Mouse (Mus musculus) liver, embryonic 14.5 days (tissue): Measurements from ENCODE around the gene Npw. TPM values are rescaled to one million over a fixed set of nuclear protein-coding genes. Genes with fewer than 3 reads are reported as not detected.

ENCODE experiments used
- ATAC-seq: fragments of 200-750 bp; cut with Nextera tagmentation; 2 replicates; pipeline ENCODE4 v1.8.0; 2017; ENCODE audit warnings: moderate number of reproducible peaks, mild to moderate bottlenecking, moderate library complexity; ENCODE audit not compliant: insufficient read depth
- DNase-seq, 3 experiments: peaks; one replicate each; pipeline ENCODE4 v3.0.0-alpha.2; 2012 to 2013; ENCODE audit warnings: low read depth in 3 of 3, low spot score in 3 of 3
- H3K27ac ChIP-seq: fragments of 300-500 bp; sonication (generic); 2 replicates; pipeline ENCODE4 v1.5.1; 2014; ENCODE audit warnings: moderate library complexity, mild to moderate bottlenecking, control low read depth, inconsistent platforms
- H3K27me3 ChIP-seq: fragments of 300-500 bp; sonication (generic); 2 replicates; pipeline ENCODE4 v1.6.1; 2014; ENCODE audit warnings: mild to moderate bottlenecking, low read length, moderate library complexity; ENCODE audit not compliant: control insufficient read depth, insufficient read depth
- H3K36me3 ChIP-seq: fragments of 300-500 bp; sonication (generic); replicated peaks from 2 replicates; pipeline ENCODE4 v1.6.1; 2014; ENCODE audit warnings: low read depth; ENCODE audit not compliant: control insufficient read depth, insufficient read depth
- H3K4me1 ChIP-seq, 2 experiments: fragments of 200-500 bp in 1 of 2; fragments of 300-500 bp in 1 of 2; sonication (generic) in 1 of 2; replicated peaks; 2 replicates each; pipeline ENCODE4 v1.6.1; 2012 to 2014; ENCODE audit warnings: antibody characterized with exemption in 1 of 2, inconsistent platforms in 1 of 2, low read length in 1 of 2; ENCODE audit not compliant: control insufficient read depth in 2 of 2, insufficient read depth in 2 of 2
- H3K4me2 ChIP-seq: fragments of 300-500 bp; sonication (generic); 2 replicates; pipeline ENCODE4 v1.6.1; 2014; ENCODE audit warnings: low read depth, mild to moderate bottlenecking, control low read depth, moderate library complexity
- H3K4me3 ChIP-seq, 2 experiments: fragments of 200-500 bp in 1 of 2; fragments of 300-500 bp in 1 of 2; sonication (generic) in 1 of 2; 2 replicates each; pipeline ENCODE4 v1.5.1; 2012 to 2014; ENCODE audit warnings: low read depth in 2 of 2, low read length in 2 of 2, mild to moderate bottlenecking in 2 of 2, control low read depth in 1 of 2, inconsistent platforms in 1 of 2, moderate library complexity in 1 of 2; ENCODE audit not compliant: insufficient read depth in 1 of 2
- H3K9ac ChIP-seq: fragments of 300-500 bp; sonication (generic); replicated peaks from 2 replicates; pipeline ENCODE4 v1.6.1; 2014; ENCODE audit warnings: mild to moderate bottlenecking, control low read depth, moderate library complexity
- H3K9me3 ChIP-seq: fragments of 300-500 bp; sonication (generic); 2 replicates; pipeline ENCODE4 v1.6.1; 2016; ENCODE audit warnings: low read length, mixed read lengths; ENCODE audit not compliant: control insufficient read depth
- CTCF ChIP-seq: IDR thresholded peaks from 2 replicates; pipeline ENCODE4 v1.5.1; 2016; ENCODE audit warnings: antibody characterized with exemption, low read depth, control low read depth
- EP300 ChIP-seq: IDR thresholded peaks from 2 replicates; pipeline ENCODE4 v1.6.1; 2016; ENCODE audit warnings: antibody characterized with exemption, low read depth
- WGBS: fragments of 180-500 bp; shearing (Covaris S2); extraction: QIAGEN DNeasy Blood & Tissue Kit; methylation state at CpG from one replicate; pipeline ENCODE4 v1.1.7; 2014; ENCODE audit not compliant: insufficient replicate concordance; 5-methylcytosine and 5-hydroxymethylcytosine counted together
- polyA plus RNA-seq, 2 experiments: library from polyadenylated mRNA; depleted of rRNA in 1 of 2; stranded (reverse) in 1 of 2; unstranded in 1 of 2; fragments of >200 nt; fragmentation: Nextera tagmentation in 1 of 2; extraction: Ambion mirVana in 1 of 2; gene quantifications; 2 replicates each; pipeline versions ENCODE4 v1.2.1 to v1.2.3; 2012 to 2014

Npw gene
- polyA plus RNA-seq, 2 experiments: 0.27 TPM; not detected in 1

DNA sequence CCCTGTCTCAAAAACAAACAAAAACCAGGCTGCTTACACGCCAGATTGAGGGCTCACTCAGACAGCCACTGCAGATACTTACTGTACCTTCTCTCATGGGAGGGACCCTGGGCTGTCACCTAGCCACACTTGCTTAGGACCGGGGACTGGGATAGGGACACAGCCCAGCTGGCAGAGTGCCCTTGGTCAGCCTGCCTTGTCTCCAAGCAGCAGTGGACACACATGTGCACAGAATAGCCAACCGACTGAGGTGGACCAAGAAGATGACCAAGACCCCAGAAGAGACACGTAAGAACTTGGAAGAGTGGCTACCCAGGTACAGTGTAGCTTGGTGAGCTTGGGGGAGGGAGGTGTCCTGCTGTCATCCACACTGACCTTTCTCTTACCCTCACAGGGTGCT is 20.0 kb downstream of the Npw start:
- Histone ChIP-seq H3K27me3 (no peaks in the 10 kb centered on the region), H3K9me3 (no peaks in the 10 kb centered on the region), H3K4me2 (no peak overlapping the region), H3K4me3 (no peak overlapping the region), H3K27ac (no peak overlapping the region), H3K36me3 (no peaks in the 10 kb centered on the region), H3K4me1 (peaks cover 0 to 11% of the 10 kb centered on the region in 2 experiments; a peak in 3 of 4 replicates), H3K9ac (no peak overlapping the region)
- ATAC-seq (no peak), DNase-seq (no peak)
- 73% methylated on average over 4 of the region's 4 CpGs for whole genome bisulfite sequencing
- TF ChIP-seq EP300: no peak
- no peak for TF ChIP-seq CTCF

DNA sequence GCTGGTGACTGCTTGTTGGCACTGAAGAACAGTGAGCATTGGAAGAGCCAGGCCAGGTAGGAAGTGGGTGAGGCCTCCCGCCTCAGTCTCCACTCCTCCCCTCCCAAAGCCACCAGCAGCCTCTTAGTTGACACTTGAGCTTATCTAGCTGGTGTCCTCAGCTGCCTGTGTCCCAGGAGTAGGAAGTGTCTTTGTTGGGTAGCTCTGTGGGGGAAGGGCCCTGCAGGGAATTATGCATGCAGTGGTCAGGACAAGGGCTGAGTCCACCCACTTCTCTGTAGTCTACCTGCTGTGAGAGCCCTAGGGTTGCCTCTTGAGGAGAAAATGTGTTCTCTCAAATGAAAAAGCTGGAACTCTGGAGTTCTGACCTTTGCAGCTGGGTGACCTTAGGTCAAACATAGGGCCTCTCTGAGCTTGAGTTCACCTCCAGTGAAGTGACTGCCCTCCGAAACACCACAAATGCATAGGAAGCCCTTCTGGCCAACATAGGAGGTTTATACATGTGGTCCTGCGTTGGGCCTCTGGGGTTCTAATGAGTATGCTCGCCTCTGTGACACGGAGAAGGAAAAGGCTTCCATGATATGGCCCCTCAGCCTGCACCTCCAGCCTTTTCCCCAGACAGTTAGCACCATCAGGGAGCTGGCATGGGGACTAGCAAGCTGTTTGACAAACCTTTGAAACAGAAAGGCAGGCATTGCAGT is 21.3 kb downstream of the Npw start:
- H3K4me1 ChIP-seq: peaks cover under 1 to 15% of the 10 kb centered on the region in 2 experiments
- 47% methylated on average over 5 of the region's 5 CpGs for WGBS
- DNase-seq (no peak), ATAC-seq (no peak)
- no peaks in the 10 kb centered on the region for H3K27me3 ChIP-seq
- TF ChIP-seq CTCF (no peak), EP300 (no peak)
- H3K36me3 ChIP-seq: no peaks in the 10 kb centered on the region
- H3K4me2 ChIP-seq: no peak overlapping the region
- no peaks in the 10 kb centered on the region for H3K9me3 ChIP-seq
- H3K9ac ChIP-seq: no peak overlapping the region
- no peak overlapping the region for H3K4me3 ChIP-seq
- H3K27ac ChIP-seq: no peak overlapping the region

DNA sequence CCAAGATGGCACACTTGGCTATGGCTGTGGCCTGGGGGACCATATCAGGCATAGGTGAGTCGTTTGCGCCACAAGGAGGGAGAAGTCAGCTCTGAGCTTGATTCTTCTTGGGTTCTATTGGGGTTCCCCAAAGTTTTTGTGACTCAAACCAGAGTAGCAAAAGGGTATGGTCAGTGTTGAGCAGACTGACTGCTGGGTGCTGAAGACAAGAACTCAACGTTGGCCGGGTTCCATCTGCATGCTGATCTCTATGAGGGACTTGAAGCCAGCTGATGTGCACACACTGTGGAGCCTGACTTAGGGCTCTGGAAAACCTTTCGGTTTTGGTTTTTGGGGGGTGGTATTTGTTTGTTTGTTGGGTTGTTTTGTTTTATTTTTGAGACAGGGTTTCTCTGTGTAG is 22.6 kb downstream of the Npw start:
- no peak overlapping the region for H3K4me2 ChIP-seq
- TF ChIP-seq CTCF (no peak), EP300 (no peak)
- H3K27me3 ChIP-seq: no peaks in the 10 kb centered on the region
- H3K9ac ChIP-seq: no peak overlapping the region
- ATAC-seq (no peak), DNase-seq (no peak)
- no peak overlapping the region for H3K4me3 ChIP-seq
- WGBS: 78% methylated on average over 5 of the region's 5 CpGs
- H3K9me3 ChIP-seq: no peaks in the 10 kb centered on the region
- H3K4me1 ChIP-seq: peaks cover 4 to 19% of the 10 kb centered on the region in 2 experiments
- no peaks in the 10 kb centered on the region for H3K36me3 ChIP-seq
- H3K27ac ChIP-seq: no peak overlapping the region

DNA sequence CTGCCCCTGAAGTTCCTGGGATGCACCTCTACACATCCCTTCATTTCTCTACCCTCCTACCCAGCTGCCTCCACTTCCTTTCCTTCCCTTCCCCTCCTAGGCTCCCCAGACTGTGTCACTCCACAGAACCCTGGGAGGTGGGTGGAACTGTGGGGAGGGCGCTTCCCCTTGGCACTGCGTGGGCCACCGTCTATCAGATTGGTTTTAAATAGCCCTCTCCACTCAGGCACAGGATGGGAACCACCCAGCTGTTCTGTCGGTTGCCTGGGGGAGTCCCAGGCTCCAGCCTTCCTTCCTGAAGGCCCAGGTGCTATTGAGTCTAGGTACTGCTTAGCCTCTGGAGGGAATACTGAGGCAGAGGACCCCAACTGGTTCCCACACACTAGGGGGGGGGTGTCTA is 23.2 kb downstream of the Npw start:
- H3K4me3 ChIP-seq: no peak overlapping the region
- no peak for ATAC-seq
- no peaks in the 10 kb centered on the region for H3K36me3 ChIP-seq
- WGBS: 46% methylated on average over 4 of the region's 4 CpGs
- no peaks in the 10 kb centered on the region for H3K9me3 ChIP-seq
- H3K27ac ChIP-seq: no peak overlapping the region
- TF ChIP-seq CTCF (no peak), EP300 (no peak)
- DNase-seq: no peak
- no peak overlapping the region for H3K4me2 ChIP-seq
- H3K27me3 ChIP-seq: no peaks in the 10 kb centered on the region
- no peak overlapping the region for H3K9ac ChIP-seq
- H3K4me1 ChIP-seq: peaks cover 4 to 19% of the 10 kb centered on the region in 2 experiments

DNA sequence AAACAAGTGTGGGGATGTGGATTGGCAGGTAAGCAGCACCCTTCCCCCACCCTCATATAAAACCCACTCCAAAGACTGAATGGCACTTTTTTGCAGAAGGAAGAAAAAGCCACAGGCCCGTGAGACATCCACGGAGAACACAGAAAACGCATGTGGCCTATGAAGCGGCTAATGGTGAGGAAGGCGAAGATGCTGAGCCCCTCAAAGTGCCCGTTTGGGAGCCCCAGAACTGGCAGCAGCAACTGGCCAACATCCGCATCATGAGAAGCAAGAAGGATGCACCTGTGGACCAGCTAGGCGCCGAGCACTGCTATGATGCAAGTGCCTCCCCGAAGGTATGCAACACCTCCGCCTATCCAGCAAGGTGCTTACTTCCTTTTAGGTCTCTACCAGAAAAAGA is 24.4 kb downstream of the Npw start:
- TF ChIP-seq EP300 (no peak), CTCF (no peak)
- 83% methylated on average over 11 of the region's 11 CpGs for whole genome bisulfite sequencing
- Histone ChIP-seq H3K4me1 (peaks cover 4 to 19% of the 10 kb centered on the region in 2 experiments), H3K9me3 (no peaks in the 10 kb centered on the region), H3K27ac (no peak overlapping the region), H3K4me2 (no peak overlapping the region), H3K27me3 (no peaks in the 10 kb centered on the region), H3K4me3 (no peak overlapping the region), H3K9ac (no peak overlapping the region), H3K36me3 (no peaks in the 10 kb centered on the region)
- DNase-seq: no peak
- ATAC-seq: no peak
